Mouse (Mus musculus): ENCODE data around the gene Pou6f2.

Gene Pou6f2

DNA sequence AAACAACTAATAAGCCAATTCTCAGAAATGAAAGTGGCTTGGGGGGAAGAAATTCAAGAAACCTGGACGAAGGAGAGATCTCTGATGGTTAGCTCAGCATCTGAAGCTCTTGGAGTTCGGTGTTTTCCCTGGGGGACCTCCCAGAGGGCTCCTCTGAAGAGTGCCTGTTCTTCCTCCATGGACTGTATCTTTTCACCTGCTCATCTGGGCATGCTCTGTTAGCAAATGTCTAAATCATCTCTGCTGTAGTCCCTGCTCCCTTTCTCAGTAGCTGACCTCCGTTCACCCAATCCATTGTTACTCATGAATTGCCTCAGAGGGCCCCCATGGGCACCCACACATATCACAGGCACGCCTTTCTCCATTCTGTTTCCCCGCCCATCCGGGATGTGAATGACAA, at the start of gene Pou6f2:
Gene Pou6f2, minus strand, starts transcription at position 101 of the 400 bp plus-strand sequence.
- no peak for DNase-seq (ENCODE audit: low spot score)

DNA sequence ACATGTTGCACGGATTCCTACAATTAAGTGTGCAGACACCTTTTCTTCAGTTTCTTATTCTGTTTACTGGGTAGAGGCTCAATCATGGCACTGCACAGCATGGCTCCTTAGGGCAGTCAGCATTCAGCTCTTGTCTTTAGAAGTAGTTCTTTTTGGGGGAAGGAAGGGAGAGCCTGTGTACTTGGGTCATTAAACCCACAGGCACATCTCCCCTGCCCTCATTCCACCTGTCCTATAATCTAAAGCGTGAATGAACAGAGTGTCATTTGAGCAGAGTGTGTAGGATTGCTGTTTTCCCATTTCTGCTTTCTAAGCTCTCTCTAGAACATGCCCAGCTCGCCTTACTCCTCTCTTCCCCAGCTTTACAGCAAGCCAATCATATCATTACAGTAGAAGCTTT, 42.4 kb upstream of the Pou6f2 start:
- DNase-seq (ENCODE audit: low spot score): no peak

DNA sequence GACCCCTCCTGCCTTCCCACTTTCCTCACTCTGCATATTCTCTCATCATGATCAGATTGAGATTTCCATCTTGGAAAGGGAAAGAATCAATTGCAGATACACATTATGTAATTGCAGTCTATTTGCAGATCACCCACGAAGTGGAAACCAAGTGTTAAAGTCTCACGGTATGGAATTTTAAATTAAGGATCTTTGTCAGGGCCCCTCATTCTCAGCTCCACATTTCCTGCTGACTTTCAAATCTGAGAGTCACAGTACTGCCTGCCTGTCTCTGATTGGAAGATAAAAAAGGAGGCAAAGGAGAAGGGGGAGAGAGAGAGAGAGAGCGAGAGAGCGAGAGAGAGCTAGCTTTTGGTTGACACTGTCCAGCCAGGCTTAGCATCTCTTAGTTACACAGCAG, 9.8 kb downstream of the Pou6f2 start:
- DNase-seq (ENCODE audit: low spot score): no peak

DNA sequence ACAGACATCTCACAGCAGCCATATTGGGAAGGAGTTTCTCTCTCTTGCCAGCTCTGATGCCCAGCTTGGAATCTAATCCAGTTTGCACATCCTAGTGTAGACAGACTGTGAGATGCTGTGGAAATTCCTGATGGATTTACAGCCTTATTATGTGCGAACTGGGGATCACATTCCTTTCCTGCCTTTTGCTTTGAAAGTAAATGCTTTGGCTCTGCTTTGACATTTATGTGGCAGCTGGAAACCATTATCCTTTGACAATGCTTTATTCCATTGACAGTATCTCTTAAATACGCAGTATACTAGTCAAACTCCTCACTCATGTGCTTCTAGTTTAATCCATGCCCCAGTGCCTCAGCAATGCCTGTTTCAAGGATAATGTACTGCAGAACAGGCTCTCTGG, 34.1 kb downstream of the Pou6f2 start:
- no peak for DNase-seq (ENCODE audit: low spot score)

DNA sequence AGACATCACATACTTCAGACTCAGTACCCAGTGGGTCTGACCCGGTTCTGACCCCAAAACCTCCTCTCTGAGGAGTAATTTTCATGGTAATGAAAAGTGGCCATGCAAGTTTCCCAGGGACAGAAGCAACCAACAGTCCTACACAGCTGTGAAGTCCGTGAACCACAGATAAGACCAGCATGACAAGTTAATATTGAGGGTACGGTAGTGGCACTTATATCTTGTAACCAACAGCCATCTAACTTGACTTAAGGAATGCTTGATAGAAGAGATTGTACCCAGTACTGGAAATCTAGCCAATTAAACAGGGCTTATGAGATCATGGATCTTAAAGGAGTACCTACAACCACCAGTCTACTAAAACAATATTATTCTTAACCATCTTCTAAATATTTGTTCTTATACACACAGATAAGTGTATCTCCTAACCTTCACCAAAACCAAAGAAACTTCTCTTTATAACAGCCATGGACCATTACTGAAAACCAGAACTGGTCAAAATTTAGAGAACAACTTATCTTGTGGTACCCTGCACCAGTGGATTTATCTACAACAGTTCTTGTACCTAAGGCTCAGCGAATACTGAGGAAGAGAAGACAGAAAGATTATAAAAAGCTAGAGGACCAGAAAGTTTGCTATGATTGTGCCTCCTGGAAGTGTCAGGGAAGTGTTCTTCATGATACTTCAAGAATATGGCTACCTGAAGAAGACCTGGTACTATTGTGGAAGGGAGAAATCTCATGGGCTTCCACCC, 52.7 kb downstream of the Pou6f2 start:
- no peak for DNase-seq (ENCODE audit: low spot score)

DNA sequence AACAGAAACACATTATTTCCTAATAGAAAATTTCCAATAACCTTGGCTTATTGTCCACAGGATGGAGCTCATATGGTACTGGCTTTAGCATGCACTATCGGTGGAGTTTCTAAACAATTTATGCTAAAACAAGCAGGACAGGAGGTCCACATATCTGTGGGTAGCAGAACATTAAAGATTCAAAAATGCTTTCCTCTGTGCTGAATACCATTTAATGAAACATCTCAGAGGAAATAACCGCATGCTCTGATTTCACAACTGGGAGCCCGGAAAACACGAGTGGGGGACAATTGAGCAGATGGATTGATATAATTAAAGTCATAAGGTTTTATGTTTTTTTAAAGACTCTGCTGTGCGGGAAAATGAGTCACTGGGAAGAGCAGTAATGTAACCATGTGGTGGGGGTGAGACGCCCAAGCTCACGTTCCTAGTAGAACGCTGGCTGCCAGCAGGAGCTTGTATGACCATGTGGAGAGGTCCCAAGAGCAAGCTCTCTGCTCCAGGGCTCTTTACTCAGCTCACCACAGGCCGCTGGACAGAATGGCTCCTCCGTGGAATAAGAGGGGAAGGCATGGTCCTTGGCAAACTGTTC, 58.5 kb downstream of the Pou6f2 start:
- no peak for DNase-seq (ENCODE audit: low spot score)

DNA sequence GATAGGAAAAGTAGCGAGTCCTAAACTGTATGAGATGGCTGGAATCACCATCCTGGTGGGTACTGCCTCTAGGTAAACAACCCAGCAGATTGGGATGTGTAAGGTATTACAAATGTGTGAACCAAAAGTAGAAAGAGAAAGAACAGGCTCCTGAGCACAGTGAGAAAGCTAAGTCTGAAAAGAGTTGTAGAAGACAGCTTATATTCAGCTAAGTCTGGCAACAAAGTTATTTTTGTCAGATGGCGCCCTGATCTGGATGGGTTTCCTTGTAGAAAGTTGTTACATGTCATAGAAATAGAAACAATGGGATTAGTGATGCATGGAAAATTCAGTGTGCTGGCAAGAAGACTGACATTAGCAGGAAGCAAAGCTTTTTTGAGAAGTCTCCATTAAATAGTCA, 59.5 kb downstream of the Pou6f2 start:
- DNase-seq (ENCODE audit: low spot score): no peak

DNA sequence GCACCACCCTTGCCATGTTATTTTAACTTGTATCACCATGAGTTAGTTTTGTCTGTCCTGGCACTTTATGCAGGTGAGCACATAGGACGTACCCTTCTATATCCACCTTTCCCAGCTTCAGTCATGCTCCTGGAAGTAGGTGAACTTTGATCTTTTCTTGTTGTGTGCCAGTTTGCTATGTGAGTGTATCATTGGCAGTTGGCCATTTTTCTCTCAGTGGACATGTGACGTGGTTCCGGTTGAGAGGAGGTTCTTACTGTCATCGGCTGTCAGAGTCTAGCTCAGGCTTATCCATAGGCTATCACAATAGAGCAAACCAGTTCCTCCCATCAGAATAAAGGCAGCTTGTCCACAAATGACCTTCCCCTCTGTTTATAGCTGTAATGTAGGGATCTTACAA, 63.5 kb downstream of the Pou6f2 start:
- no peak for DNase-seq (ENCODE audit: low spot score)

DNA sequence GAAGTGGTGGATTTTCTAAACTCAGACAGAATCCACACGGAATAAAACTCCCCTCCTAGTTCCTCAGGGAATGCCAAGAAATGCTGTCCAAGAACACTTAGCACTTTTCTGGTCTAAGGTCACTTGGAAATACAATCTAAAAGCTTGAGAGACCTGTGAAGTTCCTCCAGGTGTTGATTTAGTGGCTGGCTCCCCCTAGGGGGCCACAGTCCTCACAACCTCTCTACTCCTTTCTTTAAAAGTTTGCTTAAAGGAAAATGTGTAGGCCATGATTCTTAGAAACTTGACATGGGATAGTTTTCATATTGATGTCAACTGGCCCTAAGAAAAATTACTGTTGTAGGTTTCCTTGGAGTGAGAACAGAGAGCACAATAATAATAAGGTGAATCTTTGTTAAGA, 64.9 kb downstream of the Pou6f2 start:
- no peak for DNase-seq (ENCODE audit: low spot score)

DNA sequence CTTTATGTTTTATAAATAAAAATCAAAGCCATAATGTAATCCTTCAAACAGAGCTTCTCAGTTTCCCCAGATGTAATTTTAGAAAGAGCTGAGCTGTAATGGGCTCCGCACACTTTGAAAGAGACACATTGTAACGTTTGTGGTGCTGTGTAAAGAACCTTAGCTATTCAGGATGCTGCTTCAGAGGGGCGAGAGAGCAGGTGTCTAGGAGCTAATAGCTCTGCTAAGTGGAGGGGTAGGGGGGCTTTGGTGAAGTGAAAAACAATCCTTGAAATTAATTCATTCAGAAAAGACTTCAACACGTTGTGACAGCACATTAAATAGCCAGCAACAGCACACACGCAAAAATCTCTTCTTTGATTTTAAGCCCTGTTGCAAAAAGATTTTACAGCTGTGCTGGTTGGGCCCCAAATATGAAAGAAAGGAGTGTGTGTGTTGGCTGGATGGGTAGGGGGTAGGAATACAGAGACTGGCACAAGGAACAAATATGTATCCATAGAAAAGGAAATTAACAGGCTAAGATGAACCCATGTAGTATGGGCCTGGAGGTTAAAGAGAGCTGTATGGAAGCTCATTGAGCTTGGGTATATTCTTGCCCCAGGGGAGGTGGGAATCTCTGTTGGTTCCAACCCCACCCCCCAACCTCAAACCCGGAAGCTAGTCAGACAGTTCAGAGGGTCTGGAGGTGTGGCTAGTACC, 73.4 kb downstream of the Pou6f2 start:
- DNase-seq (ENCODE audit: low spot score): no peak

DNA sequence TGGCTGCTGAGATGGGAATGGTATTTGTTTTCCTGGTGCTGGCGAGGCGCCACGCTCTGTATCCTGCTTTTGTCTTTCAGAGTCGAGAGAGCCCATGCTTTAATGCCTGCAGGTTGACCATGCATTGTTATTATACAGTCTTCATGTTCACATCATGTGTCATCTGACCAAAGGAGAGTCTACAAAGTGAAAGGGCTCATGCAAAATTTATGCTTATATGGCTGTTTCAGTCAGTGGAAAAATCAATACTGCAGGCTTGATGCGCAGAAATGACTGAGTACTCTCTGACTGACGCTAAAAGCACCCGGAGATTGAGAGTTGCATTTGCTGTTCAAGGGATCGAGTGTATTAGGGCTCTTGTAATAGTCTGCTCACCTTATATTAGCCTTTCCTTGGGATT, 74.1 kb downstream of the Pou6f2 start:
- DNase-seq (ENCODE audit: low spot score): no peak

DNA sequence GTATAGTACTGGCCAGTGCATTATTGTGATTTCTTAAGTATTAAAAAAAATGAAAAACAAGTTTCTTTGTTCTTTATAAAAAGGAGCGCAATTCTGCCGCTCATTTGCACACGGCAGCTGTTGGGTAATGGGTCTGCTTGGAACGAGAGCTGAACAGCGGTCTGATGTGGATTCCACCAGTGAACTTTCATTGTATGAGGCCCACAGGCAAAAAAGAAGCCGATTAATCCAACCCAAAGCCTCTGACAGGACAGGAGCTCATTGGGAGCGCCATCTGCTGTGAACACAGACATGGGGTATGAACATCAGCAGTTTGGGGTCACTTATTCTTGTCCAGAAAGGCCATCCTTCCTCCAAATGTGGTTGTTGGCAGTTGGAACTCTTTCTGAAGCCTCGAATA, 84.9 kb downstream of the Pou6f2 start:
- no peak for DNase-seq (ENCODE audit: low spot score)

DNA sequence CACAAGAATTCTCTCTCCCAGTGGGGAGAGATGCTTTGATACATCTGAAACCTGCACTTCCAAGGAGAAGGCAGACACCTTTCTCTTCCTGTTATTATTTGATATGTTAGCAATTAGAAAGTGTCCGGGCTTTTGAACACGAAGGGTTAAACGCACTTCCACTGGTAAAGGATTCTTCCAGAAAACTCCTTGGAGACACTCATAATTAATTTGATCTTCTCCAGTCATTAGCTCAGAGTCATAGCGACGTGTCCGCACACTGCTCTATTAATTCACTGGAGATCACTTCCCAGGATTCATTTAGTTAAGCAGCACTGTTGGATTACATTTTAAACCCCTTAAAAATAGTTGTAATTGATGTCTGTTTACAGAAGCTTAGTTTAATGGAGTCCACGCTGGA, 88.5 kb downstream of the Pou6f2 start:
- DNase-seq (ENCODE audit: low spot score): no peak

DNA sequence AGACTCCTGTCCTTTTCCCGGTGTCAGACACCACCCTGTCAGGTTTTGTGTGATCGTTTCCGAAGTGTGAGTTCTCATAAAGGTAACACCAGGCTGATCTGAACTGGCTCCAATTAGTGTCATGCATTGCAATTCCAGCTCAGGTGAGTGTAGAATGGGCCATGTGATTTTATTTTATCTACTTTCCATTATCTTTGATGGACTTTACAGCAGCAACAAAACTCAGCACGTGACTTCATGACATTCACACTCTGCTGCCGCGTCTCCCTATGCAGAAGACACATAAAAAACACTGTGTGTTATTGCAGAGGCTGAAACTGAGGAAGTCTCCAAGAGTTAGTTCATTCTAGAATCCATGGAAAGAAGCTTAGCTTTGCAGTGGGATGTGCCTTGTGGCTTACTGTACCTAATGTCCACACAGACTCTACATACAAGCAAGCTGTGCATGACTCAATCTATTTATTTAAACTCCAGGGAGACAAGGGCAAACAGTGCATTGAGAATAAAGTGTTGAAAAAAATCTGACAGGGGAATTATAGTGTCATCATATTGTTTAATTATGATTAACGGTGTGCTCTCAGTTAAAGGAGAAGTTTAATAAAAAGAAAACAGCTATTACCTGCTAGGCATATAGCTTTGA, 90.9 kb downstream of the Pou6f2 start:
- no peak for DNase-seq (ENCODE audit: low spot score)

DNA sequence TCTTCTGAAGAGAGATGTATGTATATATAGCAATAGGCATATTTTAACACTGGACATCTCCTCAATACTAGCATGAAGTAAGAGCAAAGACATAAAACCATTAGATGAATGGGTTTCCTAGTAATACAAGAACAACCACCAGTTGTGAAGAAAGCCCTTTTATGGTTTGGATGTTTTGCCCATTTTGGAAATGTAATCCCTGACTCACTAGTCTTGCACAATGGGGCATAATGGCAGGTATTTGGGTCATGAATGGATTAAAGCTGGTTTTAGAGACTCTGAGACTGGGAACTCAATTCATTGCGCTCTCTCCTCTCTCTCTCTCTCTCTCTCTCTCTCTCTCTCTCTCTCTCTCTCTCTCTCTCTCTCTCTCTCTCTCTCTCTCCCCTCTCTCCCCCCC, 97.5 kb downstream of the Pou6f2 start:
- DNase-seq (ENCODE audit: low spot score): no peak

DNA sequence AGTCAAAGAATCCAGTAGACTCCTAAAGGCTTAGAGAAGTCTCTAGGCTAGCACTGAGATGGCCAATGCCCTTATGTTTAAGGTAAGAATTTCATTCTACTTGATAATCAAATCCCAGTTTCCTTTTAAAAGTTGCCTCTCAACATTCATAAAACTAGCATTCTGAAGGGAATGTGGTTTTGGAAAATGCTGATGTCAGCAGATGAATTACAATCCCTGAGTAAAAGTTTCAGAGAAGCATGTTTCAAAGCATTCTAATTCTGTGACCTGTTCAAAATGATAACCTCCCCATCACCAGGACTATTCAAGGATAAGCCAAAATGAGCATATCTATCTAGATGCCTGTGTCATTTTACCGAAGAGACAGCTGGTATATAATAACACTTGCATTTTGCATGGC, 104.0 kb downstream of the Pou6f2 start:
- no peak for DNase-seq (ENCODE audit: low spot score)

DNA sequence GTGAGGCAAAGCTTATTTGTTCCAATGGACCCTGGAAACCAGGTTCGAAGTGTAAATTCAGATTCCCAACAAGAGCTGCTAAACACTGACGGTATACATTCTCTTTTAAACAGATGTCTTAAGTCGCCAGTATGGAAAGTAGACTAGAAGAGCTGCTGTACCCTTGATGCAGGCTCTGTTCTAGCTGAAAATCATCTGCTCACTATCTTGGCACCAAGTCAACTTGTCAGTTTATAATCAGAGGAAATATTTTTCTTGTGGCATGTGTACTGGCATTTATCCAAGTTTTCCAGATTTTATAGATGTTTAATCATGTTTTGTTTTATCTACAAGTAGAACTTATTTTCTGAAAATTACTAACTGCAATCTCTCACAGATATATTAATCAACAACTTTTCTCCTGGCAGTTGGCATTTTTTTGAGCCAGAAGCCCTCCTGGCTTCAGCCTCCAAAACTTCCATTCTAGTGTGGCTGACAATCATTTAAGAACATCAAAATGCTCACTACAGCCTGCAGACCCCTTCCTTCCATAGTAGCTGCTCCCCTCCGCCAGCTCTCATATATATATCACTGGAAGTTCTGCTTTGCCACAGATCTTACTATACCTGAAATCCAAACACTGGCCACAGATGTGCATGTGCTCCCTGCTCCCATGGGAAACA, 107.1 kb downstream of the Pou6f2 start:
- no peak for DNase-seq (ENCODE audit: low spot score)

DNA sequence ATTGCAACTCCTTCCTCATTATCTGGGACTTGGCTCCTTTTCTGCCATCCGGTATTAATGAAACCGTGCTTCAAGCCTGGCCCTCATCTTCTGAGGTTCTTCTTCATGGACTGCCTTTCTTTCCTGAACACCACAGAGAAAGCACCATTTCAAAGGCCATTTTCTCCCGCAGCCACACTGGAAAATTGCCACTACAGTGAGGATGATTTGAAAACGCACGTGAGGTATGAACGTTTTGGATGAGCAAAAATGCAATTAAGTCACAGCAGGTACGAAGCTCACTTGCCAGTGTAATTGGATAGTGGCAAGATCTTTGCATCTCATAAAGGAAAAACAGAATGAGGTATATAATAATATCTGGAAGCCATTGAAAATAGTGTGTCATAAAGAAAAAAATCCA, 110.0 kb downstream of the Pou6f2 start:
- no peak for DNase-seq (ENCODE audit: low spot score)

DNA sequence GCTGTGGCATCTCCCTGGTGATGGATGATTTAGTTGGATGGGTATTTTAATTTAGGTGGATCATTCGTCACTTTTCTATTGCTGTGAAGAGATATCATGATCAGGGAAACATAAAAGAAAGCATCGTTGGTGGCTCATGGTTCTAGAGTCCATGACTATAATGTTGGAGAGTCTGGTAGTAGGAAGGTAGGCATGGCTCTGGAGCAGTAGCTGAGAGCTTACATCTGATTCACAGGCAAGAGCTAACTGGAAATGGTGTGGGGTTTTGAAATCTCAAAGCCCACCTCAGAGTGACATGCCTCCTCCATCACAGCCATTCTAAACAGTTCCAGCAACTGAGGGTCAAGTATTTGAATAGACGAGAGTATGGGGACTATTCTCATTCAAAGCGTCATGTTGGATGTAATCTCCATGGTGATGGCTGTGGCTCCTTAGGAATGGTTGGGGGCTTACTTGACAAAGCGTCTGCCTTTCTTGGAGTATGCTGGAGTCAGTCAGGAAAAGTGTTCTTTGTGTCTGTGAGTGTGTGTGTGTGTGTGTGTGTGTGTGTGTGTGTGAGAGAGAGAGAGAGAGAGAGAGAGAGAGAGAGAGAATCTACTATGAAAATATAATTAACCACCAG, 115.0 kb downstream of the Pou6f2 start:
- DNase-seq (ENCODE audit: low spot score): no peak

DNA sequence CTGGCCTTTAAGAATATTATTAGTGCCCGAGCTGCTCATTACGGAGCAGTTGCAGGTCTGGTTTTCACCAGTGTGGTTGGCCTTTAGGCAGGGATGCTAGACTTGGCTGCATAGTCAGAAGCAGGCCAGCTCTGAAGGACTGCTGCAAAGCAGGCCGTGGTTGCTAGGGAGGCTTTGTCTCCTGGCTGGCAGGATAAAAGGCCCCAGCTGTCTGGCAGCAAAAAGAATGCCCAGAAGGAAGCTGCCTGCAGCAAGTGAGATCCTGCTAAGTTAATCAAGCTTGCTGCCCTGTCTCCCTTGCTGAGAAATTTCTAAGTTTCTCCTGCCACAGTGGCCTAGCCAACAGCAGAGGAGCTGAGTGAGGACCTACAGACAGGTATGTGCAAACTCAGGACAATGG, 116.4 kb downstream of the Pou6f2 start:
- no peak for DNase-seq (ENCODE audit: low spot score)

DNA sequence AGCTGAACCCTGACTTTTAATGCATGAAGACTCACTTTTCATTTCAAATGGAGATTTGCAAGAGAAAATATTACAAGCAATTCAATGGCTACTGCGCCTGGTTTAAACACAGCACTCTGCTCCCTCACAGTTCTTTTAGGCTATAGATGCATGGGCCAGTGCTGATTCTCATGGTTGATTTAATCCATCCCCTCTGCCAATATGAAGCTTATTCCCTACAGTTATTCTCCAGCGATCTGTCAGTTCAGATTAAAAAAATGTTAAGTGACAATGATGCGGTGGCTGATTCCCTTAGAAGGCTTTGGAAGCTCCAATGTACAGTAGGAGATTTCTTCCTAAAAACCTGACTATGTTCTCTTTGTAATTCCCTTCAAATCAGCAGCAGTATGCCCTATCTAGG, 144.4 kb downstream of the Pou6f2 start:
- DNase-seq (ENCODE audit: low spot score): no peak

All from layer of hippocampus, adult 9-10 months (tissue).